Mouse (Mus musculus): ENCODE data around the gene Tsnaxip1. TPM values are rescaled to one million over a fixed set of nuclear protein-coding genes. Genes with fewer than 3 reads are reported as not detected.
A peak's percentile ranks its signal among the peaks of the same experiment; 100 is the strongest.

Gene Tsnaxip1
- polyA plus RNA-seq, 1 experiment: 0.09 TPM

- no peak overlapping the region for H3K4me3 ChIP-seq (ENCODE audit: insufficient read depth, poor library complexity, severe bottlenecking)
- peaks cover 17% of the 10 kb centered on the region for H3K36me3 ChIP-seq (ENCODE audit: control insufficient read depth, insufficient read depth)
- H3K27me3 ChIP-seq (ENCODE audit: control insufficient read depth, insufficient read depth, insufficient read length): no peaks in the 10 kb centered on the region
- TF ChIP-seq CTCF (IDR thresholded peaks at IDR 0.05; ENCODE audit: control insufficient read depth, insufficient read depth, insufficient read length) (no peak), MAX (IDR thresholded peaks at IDR 0.05) (no peak), CEBPB (IDR thresholded peaks at IDR 0.05; ENCODE audit: low read depth) (no peak), MYOD1 (IDR thresholded peaks at IDR 0.05; ENCODE audit: control insufficient read depth, insufficient read length, low read depth) (no peak), MYOG (IDR thresholded peaks at IDR 0.05; ENCODE audit: control insufficient read depth, extremely low read depth, insufficient read length) (no peak), FOSL1 (IDR thresholded peaks at IDR 0.05; ENCODE audit: insufficient read depth, low read length, poor library complexity, severe bottlenecking) (no peak), USF1 (IDR thresholded peaks at IDR 0.05; ENCODE audit: low read depth) (no peak)
- H3ac ChIP-seq (ENCODE audit: control insufficient read depth, insufficient read length, low read depth): no peak overlapping the region
- peaks cover 24% of the 10 kb centered on the region for H3K79me3 ChIP-seq (ENCODE audit: low read depth)
- H3K79me2 ChIP-seq (ENCODE audit: control insufficient read depth, insufficient read depth): peaks cover 50% of the 10 kb centered on the region
These were observed 24.7 kb downstream of the Tsnaxip1 start for GRCm38 (mm10) chr8:105852146-105852729.

- TF ChIP-seq CTCF (IDR thresholded peaks at IDR 0.05; ENCODE audit: control insufficient read depth, insufficient read depth, insufficient read length) (no peak), USF1 (IDR thresholded peaks at IDR 0.05; ENCODE audit: low read depth) (no peak), FOSL1 (IDR thresholded peaks at IDR 0.05; ENCODE audit: insufficient read depth, low read length, poor library complexity, severe bottlenecking) (no peak), MAX (IDR thresholded peaks at IDR 0.05) (no peak), MYOD1 (IDR thresholded peaks at IDR 0.05; ENCODE audit: control insufficient read depth, insufficient read length, low read depth) (no peak), MYOG (IDR thresholded peaks at IDR 0.05; ENCODE audit: control insufficient read depth, extremely low read depth, insufficient read length) (no peak), CEBPB (IDR thresholded peaks at IDR 0.05; ENCODE audit: low read depth) (no peak)
- peaks cover 31% of the 10 kb centered on the region for H3K79me3 ChIP-seq (ENCODE audit: low read depth)
- no peak within 1 kb of the TSS for H3ac ChIP-seq (ENCODE audit: control insufficient read depth, insufficient read length, low read depth)
- no peak within 1 kb of the TSS for H3K4me3 ChIP-seq (ENCODE audit: insufficient read depth, poor library complexity, severe bottlenecking)
- H3K27me3 ChIP-seq (ENCODE audit: control insufficient read depth, insufficient read depth, insufficient read length): no peaks in the 10 kb centered on the region
- peaks cover 60% of the 10 kb centered on the region for H3K79me2 ChIP-seq (ENCODE audit: control insufficient read depth, insufficient read depth)
- peaks cover 18% of the 10 kb centered on the region for H3K36me3 ChIP-seq (ENCODE audit: control insufficient read depth, insufficient read depth)
These were observed 25.6 kb downstream of the Tsnaxip1 start, which contains the start of gene Cenpt for GRCm38 (mm10) chr8:105853178-105853577. Gene Cenpt (minus strand): TSS chr8:105853278.

- Histone ChIP-seq H3K79me3 (ENCODE audit: low read depth) (peaks cover 31% of the 10 kb centered on the region), H3K79me2 (ENCODE audit: control insufficient read depth, insufficient read depth) (peaks cover 69% of the 10 kb centered on the region), H3ac (ENCODE audit: control insufficient read depth, insufficient read length, low read depth) (no peak overlapping the region), H3K36me3 (ENCODE audit: control insufficient read depth, insufficient read depth) (peaks cover 8% of the 10 kb centered on the region), H3K4me3 (ENCODE audit: insufficient read depth, poor library complexity, severe bottlenecking) (peak overlapping the region; percentile 11), H3K27me3 (ENCODE audit: control insufficient read depth, insufficient read depth, insufficient read length) (no peaks in the 10 kb centered on the region)
- TF ChIP-seq USF1 (IDR thresholded peaks at IDR 0.05; ENCODE audit: low read depth): no peak
- no peak for TF ChIP-seq MAX (IDR thresholded peaks at IDR 0.05)
- TF ChIP-seq CEBPB (IDR thresholded peaks at IDR 0.05; ENCODE audit: low read depth): no peak
These were observed 26.8 kb downstream of the Tsnaxip1 start for GRCm38 (mm10) chr8:105854303-105854702.

GRCm38 (mm10) chr8:105854715-105855216 is 27.2 kb downstream of the Tsnaxip1 start, which contains the start of gene Thap11:
Gene Thap11 (plus strand): TSS chr8:105855132.
- Histone ChIP-seq H3K27me3 (ENCODE audit: control insufficient read depth, insufficient read depth, insufficient read length) (no peaks in the 10 kb centered on the region), H3K79me3 (ENCODE audit: low read depth) (peaks cover 31% of the 10 kb centered on the region), H3ac (ENCODE audit: control insufficient read depth, insufficient read length, low read depth) (peak within 1 kb of the TSS; percentile 71), H3K36me3 (ENCODE audit: control insufficient read depth, insufficient read depth) (peaks cover 8% of the 10 kb centered on the region), H3K79me2 (ENCODE audit: control insufficient read depth, insufficient read depth) (peaks cover 66% of the 10 kb centered on the region), H3K4me3 (ENCODE audit: insufficient read depth, poor library complexity, severe bottlenecking) (peak within 1 kb of the TSS; percentile 75)
- TF ChIP-seq FOSL1 (IDR thresholded peaks at IDR 0.05; ENCODE audit: insufficient read depth, low read length, poor library complexity, severe bottlenecking): no peak
- peak; percentile 74 for TF ChIP-seq CTCF (IDR thresholded peaks at IDR 0.05; ENCODE audit: control insufficient read depth, insufficient read depth, insufficient read length)
- no peak for TF ChIP-seq USF1 (IDR thresholded peaks at IDR 0.05; ENCODE audit: low read depth)
- TF ChIP-seq MAX (IDR thresholded peaks at IDR 0.05): peak; percentile 66
- no peak for TF ChIP-seq MYOD1 (IDR thresholded peaks at IDR 0.05; ENCODE audit: control insufficient read depth, insufficient read length, low read depth)
- no peak for TF ChIP-seq CEBPB (IDR thresholded peaks at IDR 0.05; ENCODE audit: low read depth)
- TF ChIP-seq MYOG (IDR thresholded peaks at IDR 0.05; ENCODE audit: control insufficient read depth, extremely low read depth, insufficient read length): no peak

GRCm38 (mm10) chr8:105855248-105856167 is 28.0 kb downstream of the Tsnaxip1 start:
- H3K27me3 ChIP-seq (ENCODE audit: control insufficient read depth, insufficient read depth, insufficient read length): no peaks in the 10 kb centered on the region
- H3K79me3 ChIP-seq (ENCODE audit: low read depth): peaks cover 28% of the 10 kb centered on the region
- peak overlapping the region; percentile 75 for H3K4me3 ChIP-seq (ENCODE audit: insufficient read depth, poor library complexity, severe bottlenecking)
- peaks cover 8% of the 10 kb centered on the region for H3K36me3 ChIP-seq (ENCODE audit: control insufficient read depth, insufficient read depth)
- H3K79me2 ChIP-seq (ENCODE audit: control insufficient read depth, insufficient read depth): peaks cover 60% of the 10 kb centered on the region
- peak overlapping the region; percentile 71 for H3ac ChIP-seq (ENCODE audit: control insufficient read depth, insufficient read length, low read depth)
- TF ChIP-seq USF1 (IDR thresholded peaks at IDR 0.05; ENCODE audit: low read depth) (no peak), CEBPB (IDR thresholded peaks at IDR 0.05; ENCODE audit: low read depth) (no peak), CTCF (IDR thresholded peaks at IDR 0.05; ENCODE audit: control insufficient read depth, insufficient read depth, insufficient read length) (no peak), MAX (IDR thresholded peaks at IDR 0.05) (no peak), FOSL1 (IDR thresholded peaks at IDR 0.05; ENCODE audit: insufficient read depth, low read length, poor library complexity, severe bottlenecking) (no peak), MYOG (IDR thresholded peaks at IDR 0.05; ENCODE audit: control insufficient read depth, extremely low read depth, insufficient read length) (no peak), MYOD1 (IDR thresholded peaks at IDR 0.05; ENCODE audit: control insufficient read depth, insufficient read length, low read depth) (no peak)
